Mouse (Mus musculus) intestine, postnatal 0 days (tissue): ENCODE results near the gene Ccdc138. TPM values are rescaled to one million over a fixed set of nuclear protein-coding genes. Genes with fewer than 3 reads are reported as not detected.

Experiments used
- ATAC-seq: fragments of 200-750 bp; cut with Nextera tagmentation; 2 replicates; pipeline ENCODE4 v1.8.0; 2017; ENCODE audit warnings: mild to moderate bottlenecking, moderate TSS enrichment, moderate library complexity
- H3K27ac ChIP-seq: fragments of 300-500 bp; sonication (generic); 2 replicates; pipeline ENCODE4 v1.5.1; 2014; ENCODE audit warnings: mild to moderate bottlenecking, low read depth, low read length, moderate library complexity
- H3K27me3 ChIP-seq: fragments of 300-500 bp; sonication (generic); replicated peaks from 2 replicates; pipeline ENCODE4 v1.6.1; 2014; ENCODE audit warnings: low read length, mixed read lengths; ENCODE audit not compliant: control insufficient read depth, insufficient read depth
- H3K36me3 ChIP-seq: fragments of 300-500 bp; sonication (generic); 2 replicates; pipeline ENCODE4 v1.6.1; 2014; ENCODE audit warnings: mild to moderate bottlenecking, moderate library complexity; ENCODE audit not compliant: control insufficient read depth, insufficient read depth
- H3K4me1 ChIP-seq: fragments of 300-500 bp; sonication (generic); replicated peaks from 2 replicates; pipeline ENCODE4 v1.6.1; 2014; ENCODE audit warnings: antibody characterized with exemption, low read length, mixed read lengths; ENCODE audit not compliant: control insufficient read depth, insufficient read depth
- H3K4me2 ChIP-seq: fragments of 300-500 bp; sonication (generic); replicated peaks from 2 replicates; pipeline ENCODE4 v1.6.1; 2014; ENCODE audit warnings: low read depth, mild to moderate bottlenecking, moderate library complexity
- H3K4me3 ChIP-seq: fragments of 300-500 bp; sonication (generic); 2 replicates; pipeline ENCODE4 v1.5.1; 2014; ENCODE audit warnings: low read depth, low read length
- H3K9ac ChIP-seq: fragments of 300-500 bp; sonication (generic); 2 replicates; pipeline ENCODE4 v1.6.1; 2014; ENCODE audit warnings: mild to moderate bottlenecking, low read depth, low read length
- H3K9me3 ChIP-seq: fragments of 300-500 bp; sonication (generic); 2 replicates; pipeline ENCODE4 v1.6.1; 2016; ENCODE audit warnings: mixed run types; ENCODE audit not compliant: control insufficient read depth
- CTCF ChIP-seq: sonication (generic); IDR thresholded peaks from 2 replicates; pipeline ENCODE4 v1.5.1; 2016; ENCODE audit warnings: low read depth, mild to moderate bottlenecking, control low read depth, antibody characterized with exemption, moderate library complexity
- WGBS: fragments of 180-500 bp; shearing (Covaris S2); extraction: QIAGEN DNeasy Blood & Tissue Kit; methylation state at CpG from one replicate; pipeline ENCODE4 v1.1.7; 2014; 5-methylcytosine and 5-hydroxymethylcytosine counted together
- polyA plus RNA-seq: library from polyadenylated mRNA; unstranded; fragments of >200 nt; fragmentation: Nextera tagmentation; extraction: Ambion mirVana; gene quantifications from 2 replicates; pipeline ENCODE4 v1.2.1, GENCODE M21; 2015

Ccdc138 gene
- 2.5 and 2.6 TPM in 2 replicates for polyA plus RNA-seq

GRCm38 (mm10) chr10:58497320-58498284 lies at the start of gene Ccdc138:
Ccdc138 (plus strand) TSS chr10:58497948.
- Histone ChIP-seq H3K27ac (peak within 1 kb of the TSS; percentile 79), H3K27me3 (no peaks in the 10 kb centered on the region), H3K9ac (peak within 1 kb of the TSS; percentile 48), H3K4me3 (peak within 1 kb of the TSS; percentile 81), H3K9me3 (no peaks in the 10 kb centered on the region), H3K4me1 (0 out of 2 replicates have a peak, but pooled peaks cover 5% of the 10 kb centered on the region), H3K36me3 (peaks cover 14% of the 10 kb centered on the region; the same call in 1 of the 2 replicates), H3K4me2 (peak within 1 kb of the TSS; percentile 64)
- WGBS, result under 1% methylated on average over 50 of the region's 50 CpGs
- TF ChIP-seq CTCF, result peak; percentile 72
- ATAC-seq, result peak; percentile 99

- no peak for ATAC-seq
- no peaks in the 10 kb centered on the region for H3K4me1 ChIP-seq
These were observed 46.2 kb upstream of the Ccdc138 start for GRCm38 (mm10) chr10:58451575-58451974.

GRCm38 (mm10) chr10:58452185-58452584 lies 45.6 kb upstream of the Ccdc138 start:
- ATAC-seq, result no peak

More at GRCm38 (mm10) chr10:58451575-58451974, 46.2 kb upstream of the Ccdc138 start:
- peaks cover 13% of the 10 kb centered on the region for H3K36me3 ChIP-seq
- no peaks in the 10 kb centered on the region for H3K27me3 ChIP-seq
- no peak overlapping the region for H3K4me3 ChIP-seq
- H3K27ac ChIP-seq, result no peak overlapping the region
- no peaks in the 10 kb centered on the region for H3K9me3 ChIP-seq
- no peak for TF ChIP-seq CTCF
- H3K4me2 ChIP-seq, result no peak overlapping the region
- no peak overlapping the region for H3K9ac ChIP-seq

GRCm38 (mm10) chr10:58459896-58460295 lies 37.9 kb upstream of the Ccdc138 start:
- Histone ChIP-seq H3K4me3 (no peak overlapping the region), H3K9ac (no peak overlapping the region), H3K9me3 (no peaks in the 10 kb centered on the region), H3K4me2 (no peak overlapping the region), H3K27ac (no peak overlapping the region), H3K27me3 (no peaks in the 10 kb centered on the region), H3K4me1 (no peaks in the 10 kb centered on the region), H3K36me3 (peaks cover 52% of the 10 kb centered on the region)
- peak; percentile 41; the same call in 1 of the 2 replicates for ATAC-seq
- no peak for TF ChIP-seq CTCF
- 81% methylated on average over 1 of the region's 1 CpGs for WGBS

More at GRCm38 (mm10) chr10:58452185-58452584, 45.6 kb upstream of the Ccdc138 start:
- Histone ChIP-seq H3K9me3 (no peaks in the 10 kb centered on the region), H3K4me2 (no peak overlapping the region), H3K4me1 (no peaks in the 10 kb centered on the region), H3K9ac (no peak overlapping the region), H3K36me3 (peaks cover 13% of the 10 kb centered on the region), H3K27ac (no peak overlapping the region), H3K27me3 (no peaks in the 10 kb centered on the region), H3K4me3 (no peak overlapping the region)
- 76% methylated on average over 1 of the region's 1 CpGs for WGBS
- TF ChIP-seq CTCF, result no peak

GRCm38 (mm10) chr10:58477086-58477755 lies 20.5 kb upstream of the Ccdc138 start:
- WGBS, result 91% methylated on average over 5 of the region's 5 CpGs

GRCm38 (mm10) chr10:58478071-58478578 lies 19.6 kb upstream of the Ccdc138 start:
- Histone ChIP-seq H3K27me3 (no peaks in the 10 kb centered on the region), H3K9me3 (no peaks in the 10 kb centered on the region), H3K4me2 (no peak overlapping the region), H3K4me3 (no peak overlapping the region), H3K9ac (no peak overlapping the region), H3K36me3 (peaks cover 52% of the 10 kb centered on the region), H3K27ac (no peak overlapping the region), H3K4me1 (no peaks in the 10 kb centered on the region)
- WGBS, result 99% methylated on average over 2 of the region's 2 CpGs
- TF ChIP-seq CTCF, result no peak
- no peak for ATAC-seq

More at GRCm38 (mm10) chr10:58477086-58477755, 20.5 kb upstream of the Ccdc138 start:
- H3K36me3 ChIP-seq, result peaks cover 48% of the 10 kb centered on the region
- no peak overlapping the region for H3K9ac ChIP-seq
- TF ChIP-seq CTCF, result no peak
- no peak overlapping the region for H3K4me3 ChIP-seq
- H3K4me1 ChIP-seq, result no peaks in the 10 kb centered on the region
- no peak for ATAC-seq
- no peak overlapping the region for H3K27ac ChIP-seq
- H3K4me2 ChIP-seq, result no peak overlapping the region
- no peaks in the 10 kb centered on the region for H3K27me3 ChIP-seq
- H3K9me3 ChIP-seq, result no peaks in the 10 kb centered on the region
